Mouse (Mus musculus) adrenal gland, postnatal 25 days (tissue): ENCODE data around the gene Myrf. TPM values are rescaled to one million over a fixed set of nuclear protein-coding genes. Genes with fewer than 3 reads are reported as not detected.
"Not testable (repeated sequence)": the region's sequence is repeated elsewhere in the genome, so short reads cannot be mapped to it uniquely, and the experiment has no call there.

ENCODE experiments used
- DNase-seq: peaks from one replicate; pipeline ENCODE4 v3.0.0; 2021; ENCODE audit warnings: mixed read lengths
- microRNA-seq, 2 experiments: library from miRNA; unstranded; fragments of <30 nt; microRNA quantifications; one replicate each; pipeline ENCODE4 v1.2.0; 2021
- total RNA-seq: library from RNA; stranded (reverse); gene quantifications from 2 replicates; pipeline ENCODE4 v1.2.3, GENCODE M21; 2021

Myrf gene
- total RNA-seq, 1 experiment from 2014 or later, result 0.67 TPM

- DNase-seq, result no peak
These were observed 64.1 kb downstream of the Myrf start for GRCm38 (mm10) chr19:10176477-10176876.

GRCm38 (mm10) chr19:10174956-10175355 lies 65.6 kb downstream of the Myrf start:
- no peak for DNase-seq

GRCm38 (mm10) chr19:10173844-10174539 lies 66.6 kb downstream of the Myrf start:
- DNase-seq, result no peak

- no peak for DNase-seq
These were observed 67.3 kb downstream of the Myrf start for GRCm38 (mm10) chr19:10173116-10173718.

GRCm38 (mm10) chr19:10171846-10172245 lies 68.7 kb downstream of the Myrf start:
- DNase-seq, result no peak

GRCm38 (mm10) chr19:10171359-10171758 lies 69.2 kb downstream of the Myrf start:
- no peak for DNase-seq

- no peak for DNase-seq
These were observed 70.1 kb downstream of the Myrf start for GRCm38 (mm10) chr19:10170466-10170865.

- not testable (repeated sequence) for DNase-seq
These were observed 70.7 kb downstream of the Myrf start for GRCm38 (mm10) chr19:10169692-10170330.

- DNase-seq, result no peak
These were observed 71.4 kb downstream of the Myrf start for GRCm38 (mm10) chr19:10169179-10169578.

- DNase-seq, result no peak
These were observed 72.1 kb downstream of the Myrf start for GRCm38 (mm10) chr19:10168441-10168840.

- DNase-seq, result no peak
These were observed 72.6 kb downstream of the Myrf start for GRCm38 (mm10) chr19:10167951-10168350.

- DNase-seq, result no peak
These were observed 73.4 kb downstream of the Myrf start for GRCm38 (mm10) chr19:10167112-10167511.

- not testable (repeated sequence) for DNase-seq
These were observed 74.6 kb downstream of the Myrf start for GRCm38 (mm10) chr19:10165928-10166327.

GRCm38 (mm10) chr19:10163896-10164295 lies 76.7 kb downstream of the Myrf start:
- no peak for DNase-seq

Small RNA genes lying within 50 kb of the gene (microRNA-seq; reads per million reads assigned to microRNA genes)
- 0.36 to 0.69 reads per million in 2 experiments for gene Mir6993

Other genes with a start within 250 kb of the Myrf start
- gene Best1, start 239.1 kb downstream of the Myrf start, total RNA-seq, result 0.97 TPM in 1 of 2 replicates, not detected in the other
- gene Rab3il1, start 239.1 kb downstream of the Myrf start, total RNA-seq, result 3.5 and 5.8 TPM in 2 replicates
- gene Fads3, start 199.2 kb downstream of the Myrf start, total RNA-seq, result 9.5 and 15.1 TPM in 2 replicates
- 1,800 and 1,888 TPM in 2 replicates for gene Fads2, start 139.0 kb downstream of the Myrf start, total RNA-seq
- gene Fads1, start 57.9 kb downstream of the Myrf start, total RNA-seq, result 931 and 942 TPM in 2 replicates
- 141 and 171 TPM in 2 replicates for gene Tmem258, start 36.7 kb downstream of the Myrf start, total RNA-seq
- gene Fen1, start 36.6 kb downstream of the Myrf start, total RNA-seq, result 16.9 and 17.9 TPM in 2 replicates
- gene Dagla, start 64.1 kb upstream of the Myrf start, total RNA-seq, result 5.5 and 7.3 TPM in 2 replicates
- 21.6 and 27.9 TPM in 2 replicates for gene Syt7, start 148.3 kb upstream of the Myrf start, total RNA-seq
- 2.2 and 2.5 TPM in 2 replicates for gene Lrrc10b, start 216.7 kb upstream of the Myrf start, total RNA-seq
- gene Ppp1r32, start 242.2 kb upstream of the Myrf start, total RNA-seq, result 0.88 TPM in 1 of 2 replicates, not detected in the other